Mouse (Mus musculus) MEL (cell line): ENCODE results near the gene Alg11. TPM values are rescaled to one million over a fixed set of nuclear protein-coding genes. Genes with fewer than 3 reads are reported as not detected.
A peak's percentile ranks its signal among the peaks of the same experiment; 100 is the strongest.

Experiments used
- DNase-seq: peaks from one replicate; pipeline ENCODE4 v3.0.0; 2011; ENCODE audit warnings: low read depth, low spot score
- H3K27ac ChIP-seq: 2 replicates; pipeline ENCODE4 v1.5.1; 2012; ENCODE audit warnings: low read depth, mild to moderate bottlenecking, control low read depth, low read length, moderate library complexity; ENCODE audit not compliant: control insufficient read depth
- H3K27me3 ChIP-seq, 2 experiments: fragments of 150-350 bp in 1 of 2; sonication (generic) in 1 of 2; 2 replicates each; pipeline ENCODE4 v1.6.1; 2012; ENCODE audit warnings: low read length in 2 of 2, mild to moderate bottlenecking in 2 of 2, improper control_type of control experiment in 1 of 2, moderate library complexity in 1 of 2; ENCODE audit not compliant: insufficient read depth in 2 of 2, control insufficient read depth in 1 of 2
- H3K36me3 ChIP-seq, 2 experiments: 2 replicates each; pipeline ENCODE4 v1.6.1; 2012 to 2014; ENCODE audit warnings: low read length in 2 of 2, improper control_type of control experiment in 1 of 2, inconsistent platforms in 1 of 2, mild to moderate bottlenecking in 1 of 2; ENCODE audit not compliant: insufficient read depth in 2 of 2, control insufficient read depth in 1 of 2
- H3K4me1 ChIP-seq, 2 experiments: fragments of 150-350 bp in 1 of 2; sonication (generic) in 1 of 2; 2 replicates each; pipeline ENCODE4 v1.6.1; 2012; ENCODE audit warnings: low read length in 2 of 2, improper control_type of control experiment in 1 of 2, mild to moderate bottlenecking in 1 of 2; ENCODE audit not compliant: insufficient read depth in 2 of 2, control insufficient read depth in 1 of 2
- H3K4me3 ChIP-seq, 2 experiments: fragments of 150-350 bp in 1 of 2; sonication (generic) in 1 of 2; 2 replicates each; pipeline ENCODE4 v1.5.1; 2012; ENCODE audit warnings: low read depth in 2 of 2, low read length in 2 of 2, mild to moderate bottlenecking in 2 of 2, moderate library complexity in 2 of 2, control low read depth in 1 of 2, improper control_type of control experiment in 1 of 2; ENCODE audit not compliant: control insufficient read depth in 1 of 2, insufficient read depth in 1 of 2
- H3K79me2 ChIP-seq: 2 replicates; pipeline ENCODE4 v1.6.1; 2012; ENCODE audit warnings: mild to moderate bottlenecking, low read length, moderate library complexity; ENCODE audit not compliant: control insufficient read depth, poor library complexity, insufficient read depth
- H3K9ac ChIP-seq: 2 replicates; pipeline ENCODE4 v1.6.1; 2012; ENCODE audit warnings: low read depth, mild to moderate bottlenecking, control low read depth, low read length, moderate library complexity; ENCODE audit not compliant: control insufficient read depth, poor library complexity, severe bottlenecking
- H3K9me3 ChIP-seq: fragments of 150-350 bp; sonication (generic); replicated peaks from 2 replicates; pipeline ENCODE4 v1.6.1; 2012; ENCODE audit warnings: mild to moderate bottlenecking, low read length, improper control_type of control experiment, moderate library complexity; ENCODE audit not compliant: insufficient read depth
- BHLHE40 ChIP-seq: IDR thresholded peaks from 2 replicates; pipeline ENCODE4 v1.6.1; 2012; ENCODE audit warnings: low read depth, mild to moderate bottlenecking, inconsistent platforms, low read length, improper control_type of control experiment, borderline replicate concordance
- CHD1 ChIP-seq: IDR thresholded peaks from 2 replicates; pipeline ENCODE4 v1.6.1; 2012; ENCODE audit warnings: low read depth, mild to moderate bottlenecking, inconsistent platforms, low read length, improper control_type of control experiment
- CHD2 ChIP-seq: IDR thresholded peaks from 2 replicates; pipeline ENCODE4 v1.6.1; 2011; ENCODE audit warnings: low read length, improper control_type of control experiment
- CTCF ChIP-seq, 3 experiments: IDR thresholded peaks in 2 of 3; conservative IDR thresholded peaks in 1 of 3; 2 replicates each; pipeline ENCODE4 v1.5.1; 2011 to 2012; ENCODE audit warnings: low read length in 3 of 3, low read depth in 2 of 3, mild to moderate bottlenecking in 2 of 3, improper control_type of control experiment in 1 of 3, inconsistent platforms in 1 of 3, mixed read lengths in 1 of 3, moderate library complexity in 1 of 3; ENCODE audit not compliant: control insufficient read depth in 1 of 3, insufficient read depth in 1 of 3, poor library complexity in 1 of 3, severe bottlenecking in 1 of 3
- E2F4 ChIP-seq: IDR thresholded peaks from 2 replicates; pipeline ENCODE4 v1.6.1; 2011; ENCODE audit warnings: low read depth, low read length, improper control_type of control experiment, borderline replicate concordance
- ELF1 ChIP-seq: IDR thresholded peaks from 2 replicates; pipeline ENCODE4 v1.6.1; 2014; ENCODE audit warnings: low read depth, mild to moderate bottlenecking, inconsistent platforms, low read length, improper control_type of control experiment, moderate library complexity
- EP300 ChIP-seq, 2 experiments: IDR thresholded peaks; 2 replicates each; pipeline ENCODE4 v1.6.1; 2011; ENCODE audit warnings: improper control_type of control experiment in 2 of 2, low read length in 2 of 2, low read depth in 1 of 2, mild to moderate bottlenecking in 1 of 2
- ETS1 ChIP-seq: IDR thresholded peaks from 2 replicates; pipeline ENCODE4 v1.6.1; 2012; ENCODE audit warnings: low read depth, mild to moderate bottlenecking, inconsistent platforms, low read length, improper control_type of control experiment, moderate library complexity
- GATA1 ChIP-seq: IDR thresholded peaks from 2 replicates; pipeline ENCODE4 v1.6.1; 2011; ENCODE audit warnings: low read depth, low read length, improper control_type of control experiment
- HCFC1 ChIP-seq: IDR thresholded peaks from 2 replicates; pipeline ENCODE4 v1.6.1; 2012; ENCODE audit warnings: low read depth, mild to moderate bottlenecking, inconsistent platforms, low read length, improper control_type of control experiment, moderate library complexity
- MAFK ChIP-seq: IDR thresholded peaks from 2 replicates; pipeline ENCODE4 v1.6.1; 2011; ENCODE audit warnings: low read depth, mild to moderate bottlenecking, low read length, improper control_type of control experiment, borderline replicate concordance
- MAX ChIP-seq: IDR thresholded peaks from 2 replicates; pipeline ENCODE4 v1.6.1; 2011; ENCODE audit warnings: low read length, improper control_type of control experiment
- MAZ ChIP-seq: IDR thresholded peaks from 2 replicates; pipeline ENCODE4 v1.6.1; 2012; ENCODE audit warnings: low read depth, mild to moderate bottlenecking, inconsistent platforms, low read length, improper control_type of control experiment
- MEF2A ChIP-seq: IDR thresholded peaks from 2 replicates; pipeline ENCODE4 v1.6.1; 2014; ENCODE audit warnings: low read depth, mild to moderate bottlenecking, inconsistent platforms, low read length, improper control_type of control experiment; ENCODE audit not compliant: poor library complexity, insufficient replicate concordance, severe bottlenecking; ENCODE audit errors: extremely low read depth
- MXI1 ChIP-seq: IDR thresholded peaks from 2 replicates; pipeline ENCODE4 v1.6.1; 2011; ENCODE audit warnings: mild to moderate bottlenecking, low read depth, low read length, improper control_type of control experiment
- MYB ChIP-seq: IDR thresholded peaks from 2 replicates; pipeline ENCODE4 v1.6.1; 2011; ENCODE audit warnings: mild to moderate bottlenecking, low read depth, low read length, improper control_type of control experiment
- MYC ChIP-seq: IDR thresholded peaks from 2 replicates; pipeline ENCODE4 v1.6.1; 2011; ENCODE audit warnings: low read depth, mild to moderate bottlenecking, low read length, improper control_type of control experiment, moderate library complexity
- NELFE ChIP-seq: IDR thresholded peaks from 2 replicates; pipeline ENCODE4 v1.6.1; 2011; ENCODE audit warnings: low read depth, low read length, improper control_type of control experiment
- NRF1 ChIP-seq: IDR thresholded peaks from 2 replicates; pipeline ENCODE4 v1.6.1; 2014; ENCODE audit warnings: low read depth, mild to moderate bottlenecking, inconsistent platforms, low read length, improper control_type of control experiment, moderate library complexity; ENCODE audit not compliant: poor library complexity, insufficient read depth, severe bottlenecking
- POLR2A ChIP-seq, 2 experiments: IDR thresholded peaks; 2 replicates each; pipeline ENCODE4 v1.6.1; 2011 to 2012; ENCODE audit warnings: low read length in 2 of 2, mild to moderate bottlenecking in 2 of 2, control low read depth in 1 of 2, improper control_type of control experiment in 1 of 2, low read depth in 1 of 2, moderate library complexity in 1 of 2; ENCODE audit not compliant: control insufficient read depth in 1 of 2, insufficient read depth in 1 of 2, poor library complexity in 1 of 2
- POLR2AphosphoS2 ChIP-seq: IDR thresholded peaks from 2 replicates; pipeline ENCODE4 v1.6.1; 2011; ENCODE audit warnings: low read length, improper control_type of control experiment
- POLR2AphosphoS5 ChIP-seq: IDR thresholded peaks from 2 replicates; pipeline ENCODE4 v1.6.1; 2012; ENCODE audit warnings: low read depth, borderline replicate concordance, mild to moderate bottlenecking, inconsistent platforms, low read length, moderate library complexity, mixed read lengths
- RAD21 ChIP-seq: IDR thresholded peaks from 2 replicates; pipeline ENCODE4 v1.6.1; 2011; ENCODE audit warnings: mild to moderate bottlenecking, low read depth, low read length, improper control_type of control experiment
- RCOR1 ChIP-seq: IDR thresholded peaks from 2 replicates; pipeline ENCODE4 v1.6.1; 2012; ENCODE audit warnings: low read depth, mild to moderate bottlenecking, inconsistent platforms, low read length, improper control_type of control experiment
- SIN3A ChIP-seq: IDR thresholded peaks from 2 replicates; pipeline ENCODE4 v1.6.1; 2012; ENCODE audit warnings: low read length, improper control_type of control experiment, inconsistent platforms
- SMC3 ChIP-seq: IDR thresholded peaks from 2 replicates; pipeline ENCODE4 v1.6.1; 2011; ENCODE audit warnings: low read depth, low read length, improper control_type of control experiment
- TAL1 ChIP-seq: IDR thresholded peaks from 2 replicates; pipeline ENCODE4 v1.6.1; 2012; ENCODE audit warnings: mild to moderate bottlenecking, inconsistent platforms, low read length, moderate library complexity, mixed read lengths
- TBP ChIP-seq: IDR thresholded peaks from 2 replicates; pipeline ENCODE4 v1.8.0; 2011; ENCODE audit warnings: low read depth, low read length, improper control_type of control experiment
- TCF12 ChIP-seq: IDR thresholded peaks from 2 replicates; pipeline ENCODE4 v1.6.1; 2014; ENCODE audit warnings: low read depth, mild to moderate bottlenecking, inconsistent platforms, low read length, improper control_type of control experiment, moderate library complexity
- UBTF ChIP-seq: IDR thresholded peaks from 2 replicates; pipeline ENCODE4 v1.6.1; 2012; ENCODE audit warnings: low read depth, mild to moderate bottlenecking, inconsistent platforms, low read length, improper control_type of control experiment, moderate library complexity, borderline replicate concordance; ENCODE audit not compliant: insufficient read depth
- USF1 ChIP-seq: IDR thresholded peaks from 2 replicates; pipeline ENCODE4 v1.6.1; 2014; ENCODE audit warnings: low read depth, mild to moderate bottlenecking, inconsistent platforms, low read length, improper control_type of control experiment, moderate library complexity
- USF2 ChIP-seq, 2 experiments: IDR thresholded peaks; 2 replicates each; pipeline ENCODE4 v1.6.1; 2011 to 2012; ENCODE audit warnings: improper control_type of control experiment in 2 of 2, low read length in 2 of 2, borderline replicate concordance in 1 of 2, inconsistent platforms in 1 of 2, low read depth in 1 of 2, mild to moderate bottlenecking in 1 of 2; ENCODE audit not compliant: insufficient read depth in 1 of 2
- ZC3H11A ChIP-seq: IDR thresholded peaks from 2 replicates; pipeline ENCODE4 v1.6.1; 2012; ENCODE audit warnings: low read depth, mild to moderate bottlenecking, inconsistent platforms, low read length, improper control_type of control experiment
- ZKSCAN1 ChIP-seq: IDR thresholded peaks from 2 replicates; pipeline ENCODE4 v1.6.1; 2012; ENCODE audit warnings: low read depth, mild to moderate bottlenecking, inconsistent platforms, low read length, improper control_type of control experiment, moderate library complexity
- ZMIZ1 ChIP-seq: IDR thresholded peaks from 2 replicates; pipeline ENCODE4 v1.6.1; 2012; ENCODE audit warnings: low read depth, mild to moderate bottlenecking, inconsistent platforms, low read length, improper control_type of control experiment, moderate library complexity
- ZNF384 ChIP-seq: IDR thresholded peaks from 2 replicates; pipeline ENCODE4 v1.6.1; 2012; ENCODE audit warnings: low read depth, mild to moderate bottlenecking, inconsistent platforms, low read length, improper control_type of control experiment
- polyA plus RNA-seq, 2 experiments: library from polyadenylated mRNA; stranded (reverse) in 1 of 2; unstranded in 1 of 2; fragments of >175 nt in 1 of 2; fragments of >200 nt in 1 of 2; gene quantifications; 2 replicates each; pipeline versions ENCODE4 v1.2.1 to v1.2.4; 2012; ENCODE audit warnings: low replicate concordance in 2 of 2, low read depth in 1 of 2; ENCODE audit not compliant: insufficient read length in 2 of 2, insufficient read depth in 1 of 2, missing spikeins in 1 of 2
- total RNA-seq: library from RNA; depleted of rRNA; stranded (reverse); fragments of 300-350 nt; gene quantifications from 2 replicates; pipeline ENCODE4 v1.2.3, GENCODE M21; 2012; rRNA removed

Alg11 gene
- total RNA-seq (18.6 and 22.2 TPM in 2 replicates), polyA plus RNA-seq (10 to 100 TPM; 17.2 to 55.0 TPM)

GRCm38 (mm10) chr8:22060446-22060889 lies at the start of gene Alg11:
Gene Alg11 (plus strand): TSS chr8:22060721.
- H3K36me3 ChIP-seq, result peaks cover 16 to 35% of the 10 kb centered on the region in 2 experiments
- peak within 1 kb of the TSS; percentile 80 for H3K9ac ChIP-seq
- peak within 1 kb of the TSS; percentile 96 to 98 for H3K4me3 ChIP-seq
- no peaks in the 10 kb centered on the region for H3K9me3 ChIP-seq
- peaks cover 66% of the 10 kb centered on the region for H3K79me2 ChIP-seq
- DNase-seq, result peak; percentile 99
- peaks cover 11 to 22% of the 10 kb centered on the region in 2 experiments for H3K4me1 ChIP-seq
- H3K27ac ChIP-seq, result peak within 1 kb of the TSS; percentile 99
- no peaks in the 10 kb centered on the region for H3K27me3 ChIP-seq
- peak; percentile 95 for TF ChIP-seq SIN3A
- TF ChIP-seq RCOR1, result no peak
- peak in 1 of 2 experiments; percentile 32; a peak in 1 of 4 replicates for TF ChIP-seq EP300 (IDR thresholded peaks at IDR 0.05; ENCODE audit: low read depth in 1 of 2, low read length in 2 of 2)
- TF ChIP-seq POLR2AphosphoS2, result peak; percentile 80
- no peak for TF ChIP-seq TAL1
- no peak for TF ChIP-seq MAFK
- peak; percentile 50; the same call in 1 of the 2 replicates for TF ChIP-seq ZMIZ1
- peak; percentile 70 to 91 for TF ChIP-seq POLR2A (IDR thresholded peaks at IDR 0.05; ENCODE audit: control insufficient read depth in 1 of 2, insufficient read depth in 1 of 2, low read depth in 1 of 2, low read length in 2 of 2, poor library complexity in 1 of 2)
- peak; percentile 81 for TF ChIP-seq NELFE
- TF ChIP-seq ZKSCAN1, result no peak
- peak; percentile 96 for TF ChIP-seq MXI1
- peak; percentile 59 for TF ChIP-seq TCF12
- TF ChIP-seq ZNF384, result no peak
- TF ChIP-seq MYB, result peak; percentile 82
- no peak for TF ChIP-seq RAD21
- TF ChIP-seq GATA1, result no peak
- no peak for TF ChIP-seq BHLHE40
- TF ChIP-seq CHD1, result no peak
- peak; percentile 50 for TF ChIP-seq USF1
- TF ChIP-seq USF2 (IDR thresholded peaks at IDR 0.05; ENCODE audit: borderline replicate concordance in 1 of 2, insufficient read depth in 1 of 2, low read depth in 1 of 2, low read length in 2 of 2), result no peak
- TF ChIP-seq ZC3H11A, result no peak
- peak; percentile 90 for TF ChIP-seq MYC
- TF ChIP-seq ELF1, result peak; percentile 91
- TF ChIP-seq UBTF, result no peak
- peak; percentile 85 for TF ChIP-seq TBP
- no peak for TF ChIP-seq CTCF (IDR thresholded peaks at IDR 0.05 in 2 of 3, conservative IDR thresholded peaks at IDR 0.05 in 1 of 3; ENCODE audit: control insufficient read depth in 1 of 3, insufficient read depth in 1 of 3, low read depth in 2 of 3, low read length in 3 of 3, poor library complexity in 1 of 3, severe bottlenecking in 1 of 3)
- 0 out of 2 replicates have a peak, but pooled peaks have one; percentile 58 for TF ChIP-seq MAZ
- TF ChIP-seq E2F4, result no peak
- TF ChIP-seq NRF1, result 0 out of 2 replicates have a peak, but pooled peaks have one; percentile 10
- TF ChIP-seq MAX, result peak; percentile 85
- 0 out of 2 replicates have a peak, but pooled peaks have one; percentile 40 for TF ChIP-seq MEF2A
- no peak for TF ChIP-seq POLR2AphosphoS5
- TF ChIP-seq ETS1, result no peak
- TF ChIP-seq HCFC1, result peak; percentile 87
- no peak for TF ChIP-seq SMC3
- TF ChIP-seq CHD2, result peak; percentile 42; the same call in 1 of the 2 replicates
